Mouse (Mus musculus): ENCODE measurements around the gene Cryba2. TPM values are rescaled to one million over a fixed set of nuclear protein-coding genes. Genes with fewer than 3 reads are reported as not detected.

The Cryba2 gene
- polyA plus RNA-seq, 1 experiment from 2014 or later = 1.6 TPM

MicroRNAs encoded within 50 kb of the gene (microRNA counts, 519-probe panel; counts per million panel counts)
- not detected for microRNA mmu-miR-375

Other genes starting within 250 kb of the Cryba2 start
- 25.6 and 38.0 TPM in 2 replicates for gene Ttll4, start 231.4 kb downstream of the Cryba2 start, polyA plus RNA-seq (2014; fragmentation: Nextera tagmentation; extraction: Ambion mirVana)
- gene Cyp27a1, start 179.6 kb downstream of the Cryba2 start, polyA plus RNA-seq (2014; fragmentation: Nextera tagmentation; extraction: Ambion mirVana) = 6.4 TPM in 2 replicates
- 0.22 TPM in 1 of 2 replicates, not detected in the other for gene Prkag3, start 143.9 kb downstream of the Cryba2 start, polyA plus RNA-seq (2014; fragmentation: Nextera tagmentation; extraction: Ambion mirVana)
- gene Wnt6, start 121.3 kb downstream of the Cryba2 start, polyA plus RNA-seq (2014; fragmentation: Nextera tagmentation; extraction: Ambion mirVana) = 6.7 and 10.0 TPM in 2 replicates
- 1.6 and 2.0 TPM in 2 replicates for gene Wnt10a, start 101.6 kb downstream of the Cryba2 start, polyA plus RNA-seq (2014; fragmentation: Nextera tagmentation; extraction: Ambion mirVana)
- 4.6 and 5.3 TPM in 2 replicates for gene Cdk5r2, start 38.2 kb downstream of the Cryba2 start, polyA plus RNA-seq (2014; fragmentation: Nextera tagmentation; extraction: Ambion mirVana)
- 1.3 and 3.0 TPM in 2 replicates for gene Fev, start 7.7 kb downstream of the Cryba2 start, polyA plus RNA-seq (2014; fragmentation: Nextera tagmentation; extraction: Ambion mirVana)
- 1.2 TPM in 2 replicates for gene Cfap65, start 42.5 kb upstream of the Cryba2 start, polyA plus RNA-seq (2014; fragmentation: Nextera tagmentation; extraction: Ambion mirVana)
- 0.20 and 0.35 TPM in 2 replicates for gene Ihh, start 58.5 kb upstream of the Cryba2 start, polyA plus RNA-seq (2014; fragmentation: Nextera tagmentation; extraction: Ambion mirVana)
- gene Nhej1, start 232.1 kb upstream of the Cryba2 start, polyA plus RNA-seq (2014; fragmentation: Nextera tagmentation; extraction: Ambion mirVana) = 14.8 and 15.2 TPM in 2 replicates
- gene Slc23a3, start 240.7 kb upstream of the Cryba2 start, polyA plus RNA-seq (2014; fragmentation: Nextera tagmentation; extraction: Ambion mirVana) = not detected in 2 replicates
- 47.4 and 49.0 TPM in 2 replicates for gene Cnppd1, start 249.6 kb upstream of the Cryba2 start, polyA plus RNA-seq (2014; fragmentation: Nextera tagmentation; extraction: Ambion mirVana)
- gene Retreg2, start 249.6 kb upstream of the Cryba2 start, polyA plus RNA-seq (2014; fragmentation: Nextera tagmentation; extraction: Ambion mirVana) = 50.3 and 58.4 TPM in 2 replicates